Mouse (Mus musculus): ENCODE results near the gene Nat9.

Gene Nat9

GRCm38 (mm10) chr11:115153088-115153487 lies 34.6 kb downstream of the Nat9 start:
- DNase-seq (ENCODE audit: low spot score): no peak

DNA sequence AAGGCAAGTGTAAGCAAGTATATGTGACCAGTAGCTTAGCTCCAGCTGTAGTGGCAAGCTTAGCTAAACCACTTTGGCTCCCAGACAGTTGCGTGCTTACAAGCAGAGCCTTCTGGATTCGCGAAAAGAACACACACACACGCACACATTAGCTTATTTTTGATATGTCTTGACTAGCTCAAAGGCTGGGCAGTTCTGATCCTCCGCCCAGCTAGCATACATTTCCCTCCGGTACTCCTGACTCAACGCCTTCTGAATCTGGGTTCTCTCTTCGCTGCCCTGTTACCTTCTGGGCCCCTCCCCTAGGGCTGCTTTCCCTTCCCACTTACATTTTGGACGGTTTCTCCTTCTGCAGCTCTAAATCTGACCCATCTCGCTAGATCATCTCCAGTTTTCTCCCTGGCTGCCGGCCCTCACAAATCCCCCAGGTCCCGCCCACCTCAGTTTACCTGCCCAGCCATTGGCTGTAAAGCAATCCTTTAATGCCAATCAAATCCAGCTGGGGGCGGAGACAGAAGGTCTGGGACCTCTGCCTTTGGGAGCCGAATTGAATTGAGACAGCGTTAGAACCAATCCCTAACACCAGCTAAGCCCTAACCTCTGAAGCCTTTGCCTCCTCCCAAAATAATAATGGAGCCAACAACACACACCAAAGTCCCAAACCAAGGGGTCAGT lies 35.8 kb downstream of the Nat9 start:
- peak; percentile 81 for DNase-seq (ENCODE audit: low spot score)

- DNase-seq (ENCODE audit: low spot score): no peak
These were observed 36.9 kb downstream of the Nat9 start for GRCm38 (mm10) chr11:115150741-115151254.

GRCm38 (mm10) chr11:115147813-115148212 lies 39.8 kb downstream of the Nat9 start:
- DNase-seq (ENCODE audit: low spot score): no peak

- DNase-seq (ENCODE audit: low spot score): no peak
These were observed 45.7 kb downstream of the Nat9 start for GRCm38 (mm10) chr11:115141970-115142369.

DNA sequence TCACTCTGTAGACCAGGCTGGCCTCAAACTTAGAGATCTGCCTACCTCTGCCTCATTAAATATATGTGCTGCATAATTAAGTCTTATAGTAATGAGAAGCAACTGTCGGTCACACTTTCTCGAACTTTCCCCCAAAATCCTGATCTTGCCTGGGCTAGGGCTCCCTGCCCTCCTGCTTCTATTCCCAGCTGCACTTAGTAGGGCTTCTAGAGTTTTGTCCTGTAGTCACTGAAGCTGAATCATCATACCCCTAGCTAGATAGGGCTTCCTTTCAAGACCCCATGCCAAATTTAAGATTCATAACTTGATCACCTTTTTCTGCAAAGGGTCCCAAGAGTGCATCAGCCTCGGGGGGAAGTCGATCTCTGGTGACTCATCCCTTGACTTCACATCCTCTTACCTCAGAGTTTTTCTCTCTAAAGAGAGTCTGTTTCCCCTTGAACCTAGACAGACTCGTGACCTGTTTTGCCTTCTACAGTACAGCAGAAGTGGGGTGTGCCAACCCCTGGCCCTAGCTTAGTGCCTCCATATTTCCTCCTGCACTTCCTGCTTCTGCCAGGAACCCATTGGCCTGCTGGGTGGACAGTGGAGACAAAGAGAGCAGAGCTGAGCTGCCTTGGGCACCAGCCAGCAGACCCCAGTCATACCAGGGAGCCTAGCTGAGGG lies 48.9 kb downstream of the Nat9 start:
- DNase-seq (ENCODE audit: low spot score): no peak

DNA sequence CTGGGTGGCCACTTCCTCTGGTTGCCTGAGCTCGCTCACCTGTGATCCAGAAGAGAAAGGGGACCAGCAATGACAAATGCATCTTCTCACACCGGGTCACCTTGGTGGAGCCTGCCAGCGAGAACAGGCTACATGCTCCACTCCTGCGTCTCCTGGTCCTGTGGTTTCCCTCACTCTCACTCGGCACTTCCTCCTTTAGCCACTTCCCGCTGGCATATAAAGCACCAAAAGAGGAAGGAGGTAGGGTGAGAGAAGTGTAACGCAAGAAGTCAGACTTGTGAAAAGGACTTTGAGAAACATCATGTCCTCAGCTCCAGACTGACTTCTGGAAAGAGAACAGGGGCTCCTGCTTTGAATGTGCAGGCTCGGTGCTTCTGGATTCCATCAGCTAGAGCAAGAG lies 53.9 kb downstream of the Nat9 start, which contains the start of gene Cd300lf:
Cd300lf (minus strand) TSS at position 193 of the 400 bp plus-strand sequence.
- DNase-seq (ENCODE audit: low spot score): no peak
